Mouse (Mus musculus): ENCODE data around the gene Cyp17a1.

DNA sequence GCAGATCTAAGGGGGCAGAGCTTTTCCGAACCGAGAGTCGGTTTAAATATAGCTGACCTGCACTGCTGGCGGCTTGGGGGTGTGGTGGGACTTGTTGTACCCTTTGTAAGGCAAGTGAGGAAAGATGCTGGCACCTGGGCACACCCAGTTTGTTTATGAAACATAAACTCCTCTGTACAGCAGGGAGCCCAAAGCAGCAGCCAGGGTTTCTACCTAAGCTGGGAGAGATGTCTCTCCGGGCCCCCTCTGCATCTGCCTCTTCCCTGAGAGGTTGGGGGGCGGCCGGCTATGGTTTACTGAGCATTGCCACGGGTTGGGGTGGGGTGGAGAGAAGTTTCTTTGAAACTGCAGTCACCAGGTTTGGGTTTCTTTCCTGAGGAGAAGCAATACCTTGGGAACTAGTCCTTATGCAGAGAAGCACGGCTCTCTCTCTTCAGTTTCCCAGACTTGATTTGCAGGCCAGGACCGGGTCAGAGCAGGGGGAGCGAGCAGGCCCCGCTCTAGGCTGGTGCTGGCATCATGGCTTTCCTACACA, 50.2 kb downstream of the Cyp17a1 start:
- TF ChIP-seq CTCF (IDR thresholded peaks at IDR 0.05; ENCODE audit: extremely low read depth, insufficient read depth, insufficient read length, insufficient replicate concordance) (no peak), POLR2A (IDR thresholded peaks at IDR 0.05; ENCODE audit: low read depth, low read length) (no peak)
